Mouse (Mus musculus) erythroblast, embryonic 14.5 days (primary cell): Measurements from ENCODE around the gene Atrnl1.

Experiments used
- GATA1 ChIP-seq: IDR thresholded peaks from 2 replicates; pipeline ENCODE4 v1.6.1; 2012; ENCODE audit warnings: low read length, inconsistent platforms, mixed read lengths
- TAL1 ChIP-seq: IDR thresholded peaks from 3 replicates; pipeline ENCODE4 v1.6.1; 2012; ENCODE audit warnings: low read length, inconsistent platforms, mixed read lengths

DNA sequence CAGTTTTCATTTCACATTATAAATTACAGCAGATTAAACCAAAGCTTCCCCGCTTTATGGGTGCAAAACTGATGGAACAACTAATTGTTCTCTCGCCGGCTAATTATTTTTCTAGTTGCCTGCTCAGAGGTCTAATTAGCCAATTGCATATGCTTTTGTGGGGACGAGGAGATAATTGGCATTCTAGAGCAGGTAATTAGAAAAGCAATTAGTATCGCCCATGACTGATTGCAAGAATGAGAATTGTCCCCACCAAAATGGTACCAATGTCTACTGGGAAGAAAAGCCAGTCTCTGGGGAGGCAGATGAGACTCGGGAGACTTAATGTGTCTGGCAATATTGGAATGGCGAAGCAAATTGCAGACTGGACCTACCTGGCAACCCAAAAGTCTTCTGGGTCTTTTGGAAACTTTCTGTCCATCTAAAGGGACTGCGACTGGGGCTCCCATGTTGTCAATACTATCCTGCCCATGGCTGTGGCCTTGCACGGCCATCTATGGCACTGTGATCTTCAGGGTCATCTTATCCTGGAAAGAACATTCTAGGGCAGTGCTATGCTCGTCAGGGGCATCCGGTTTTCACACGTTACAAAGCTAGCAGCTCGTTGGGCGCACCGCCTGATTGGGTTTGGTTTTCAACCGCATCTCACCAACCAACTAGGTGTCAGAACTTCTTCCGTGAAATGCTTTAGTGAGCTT is 377.0 kb downstream of the Atrnl1 start:
- TF ChIP-seq GATA1: no peak
- TF ChIP-seq TAL1: no peak
